Mouse (Mus musculus) ES-CJ7 (cell line): ENCODE results near the gene Lrwd1.
A peak's percentile ranks its signal among the peaks of the same experiment; 100 is the strongest.

ENCODE experiments used
- DNase-seq: peaks from one replicate; pipeline ENCODE4 v3.0.0; 2011; ENCODE audit warnings: low read depth, low spot score

Gene Lrwd1

GRCm38 (mm10) chr5:136147704-136148103 is 11.8 kb upstream of the Lrwd1 start:
- no peak for DNase-seq

- no peak for DNase-seq
Measured at GRCm38 (mm10) chr5:136146936-136147335, 11.1 kb upstream of the Lrwd1 start.

DNA sequence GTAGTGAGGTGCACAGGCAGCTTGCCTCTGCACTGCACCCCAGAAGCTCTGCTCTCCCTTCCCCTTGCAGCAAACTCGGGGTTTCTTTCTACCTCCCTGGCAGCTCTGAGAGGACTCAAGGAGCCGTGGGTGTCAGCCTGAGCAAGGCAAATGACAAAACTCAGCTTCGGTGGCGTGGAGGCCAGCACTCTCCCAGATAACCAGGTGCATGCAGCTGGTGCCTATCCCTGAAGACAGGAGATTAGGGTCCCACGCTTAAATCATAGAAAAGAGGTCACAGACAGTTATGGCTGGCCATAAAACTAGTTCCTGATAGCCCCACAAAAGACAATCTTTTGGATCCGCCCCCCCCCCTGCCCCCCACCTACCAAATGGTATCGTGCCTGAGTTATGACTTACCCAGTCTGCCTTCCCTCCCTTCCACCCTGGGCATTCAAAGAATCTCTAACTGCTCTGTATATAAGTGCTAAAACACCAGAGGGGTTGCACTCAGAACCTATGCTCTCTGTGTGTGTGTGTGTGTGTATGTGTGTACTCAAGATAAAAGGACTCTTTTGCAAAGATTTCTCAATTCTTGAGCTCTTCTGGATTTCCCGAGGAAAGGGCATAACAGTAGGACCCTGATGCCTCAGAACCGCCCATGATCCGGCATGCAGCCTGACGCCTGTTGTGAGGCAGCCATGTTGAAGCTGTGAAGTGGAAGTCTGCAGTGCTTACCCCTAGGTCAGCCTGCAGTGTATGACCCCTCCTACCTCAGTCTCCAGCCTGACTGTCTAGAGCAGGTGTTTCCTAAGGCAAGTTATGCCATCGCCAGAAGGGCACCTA is 8.9 kb upstream of the Lrwd1 start:
- DNase-seq, result no peak

DNA sequence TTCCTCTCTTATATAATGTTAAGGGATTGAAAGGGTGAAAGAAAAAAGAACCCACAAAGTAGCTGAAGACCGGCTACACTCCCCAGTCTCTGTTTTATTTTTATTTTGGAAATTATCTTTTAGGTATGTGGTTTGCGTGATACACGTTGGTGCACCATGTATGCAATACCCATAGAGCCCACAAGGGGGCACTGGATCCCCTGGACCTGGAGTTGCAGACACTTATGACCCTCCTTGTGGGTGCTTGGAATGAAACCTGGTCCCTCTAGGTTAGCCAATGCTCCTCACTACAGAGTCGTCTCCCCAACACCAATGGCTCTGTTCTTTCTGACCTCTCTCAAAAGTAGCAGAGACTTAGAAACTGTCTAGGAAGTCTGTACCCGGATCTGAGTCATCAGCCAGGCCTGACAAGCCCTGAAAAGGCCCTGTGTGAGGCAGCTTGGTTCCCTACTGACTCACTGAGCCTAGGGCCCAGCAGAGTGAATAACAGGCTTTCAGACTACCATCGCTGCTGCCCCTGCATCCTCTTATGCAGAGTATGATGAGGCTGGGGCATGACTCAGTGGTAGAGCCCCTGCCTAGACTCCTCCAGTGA is 7.4 kb upstream of the Lrwd1 start:
- DNase-seq, result peak; percentile 51

- DNase-seq, result peak; percentile 58
Measured at GRCm38 (mm10) chr5:136142746-136143145, 6.9 kb upstream of the Lrwd1 start.

- DNase-seq, result no peak
Measured at GRCm38 (mm10) chr5:136140057-136140482, 4.2 kb upstream of the Lrwd1 start.

DNA sequence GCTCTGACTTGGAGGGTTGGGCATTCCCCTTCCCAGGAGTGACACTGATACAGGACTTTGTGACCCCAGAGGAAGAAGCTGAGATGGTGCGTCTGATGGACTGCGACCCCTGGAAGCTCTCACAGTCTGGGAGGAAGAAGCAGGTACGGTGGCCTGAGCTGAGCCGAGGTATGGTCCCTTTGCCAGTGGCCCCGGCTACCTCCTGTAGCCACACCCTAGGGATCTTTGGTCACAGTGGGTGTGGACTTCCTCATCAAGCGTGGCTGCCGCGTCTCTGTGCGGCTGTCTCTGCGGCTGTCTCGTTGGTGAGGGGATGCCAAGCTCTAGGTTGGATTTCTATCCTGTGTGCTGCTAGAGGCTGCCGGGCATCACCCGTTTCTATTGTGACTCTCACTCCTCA is 3.5 kb upstream of the Lrwd1 start:
- DNase-seq, result no peak

DNA sequence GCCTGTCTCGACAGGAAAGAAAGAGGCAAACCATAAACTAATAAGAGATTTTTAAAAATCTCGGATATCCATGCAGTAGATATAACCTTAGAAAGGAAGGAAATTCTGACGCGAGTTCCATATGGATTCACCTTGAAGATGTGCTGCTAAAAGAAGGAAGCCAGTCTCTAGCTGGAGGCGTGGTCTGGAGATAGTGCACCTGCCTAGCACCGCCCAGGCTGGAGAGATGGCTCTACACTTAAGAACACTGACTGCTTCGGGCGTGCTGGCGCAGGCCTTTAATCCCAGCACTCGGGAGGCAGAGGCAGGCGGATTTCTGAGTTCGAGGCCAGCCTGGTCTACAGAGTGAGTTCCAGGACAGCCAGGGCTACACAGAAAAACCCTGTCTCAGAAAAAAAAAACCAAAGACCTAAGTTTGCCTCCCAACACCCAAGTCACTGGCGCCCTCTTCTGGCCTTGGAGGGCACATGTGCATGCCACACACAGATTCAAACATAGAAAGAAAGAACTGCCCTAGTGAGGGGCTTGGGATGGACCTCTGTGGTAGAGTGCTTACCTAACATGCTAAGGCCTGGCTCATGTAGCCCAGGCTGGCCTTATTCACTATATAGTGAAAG is 1.9 kb upstream of the Lrwd1 start:
- peak; percentile 75 for DNase-seq

GRCm38 (mm10) chr5:136136292-136136990 is 567 bp upstream of the Lrwd1 start:
- peak; percentile 45 for DNase-seq

- DNase-seq, result no peak
Measured at GRCm38 (mm10) chr5:136122165-136122564, 13.7 kb downstream of the Lrwd1 start.

- no peak for DNase-seq
Measured at GRCm38 (mm10) chr5:136116784-136117112, 19.1 kb downstream of the Lrwd1 start.

DNA sequence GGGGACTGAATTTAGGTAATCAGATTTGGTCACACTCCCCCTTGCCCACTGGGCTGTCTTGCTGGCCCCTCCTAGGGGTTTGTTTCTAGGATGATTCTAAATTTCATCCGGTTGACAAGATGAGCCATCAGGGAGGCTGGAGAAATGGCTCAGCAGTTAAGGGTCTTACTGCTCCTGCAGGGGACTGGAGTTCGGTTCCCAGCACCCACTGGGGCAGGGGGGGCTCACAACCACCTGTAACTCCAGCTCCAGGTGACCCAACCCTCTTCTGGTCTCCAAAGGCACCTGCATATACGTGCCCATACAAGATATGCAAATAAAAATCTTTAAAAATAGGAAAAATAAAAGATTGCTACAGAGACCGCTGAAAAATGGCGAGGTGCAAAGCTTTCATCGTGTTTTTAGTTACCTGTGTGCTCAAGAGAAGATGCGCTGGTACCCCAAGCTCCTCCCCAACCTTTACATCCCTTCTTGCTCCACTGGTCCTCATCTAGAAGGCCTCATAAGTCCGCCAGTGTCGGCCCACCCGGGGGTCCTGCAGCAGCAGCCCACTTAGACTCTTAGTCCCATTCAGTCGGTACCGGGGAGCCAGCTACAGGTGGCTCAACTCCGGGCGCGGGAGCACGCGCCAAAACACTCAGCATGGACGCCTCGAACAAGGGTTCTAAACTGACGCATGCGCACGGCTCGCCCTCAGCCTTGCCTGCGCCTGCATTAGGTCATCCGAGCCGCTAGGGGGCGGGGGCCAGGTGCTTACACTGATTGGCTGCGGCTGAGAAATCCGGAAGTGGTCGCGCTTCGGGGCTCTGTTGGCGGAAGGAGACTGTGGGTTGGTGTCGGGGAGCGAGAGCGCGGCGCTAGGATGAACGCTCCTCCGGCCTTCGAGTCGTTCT is 19.7 kb downstream of the Lrwd1 start, which contains the start of gene Polr2j:
Polr2j (plus strand) TSS at position 741 of the 893 bp plus-strand sequence.
- DNase-seq, result peak; percentile 97

GRCm38 (mm10) chr5:136113546-136113945 is 22.3 kb downstream of the Lrwd1 start:
- peak; percentile 81 for DNase-seq

DNA sequence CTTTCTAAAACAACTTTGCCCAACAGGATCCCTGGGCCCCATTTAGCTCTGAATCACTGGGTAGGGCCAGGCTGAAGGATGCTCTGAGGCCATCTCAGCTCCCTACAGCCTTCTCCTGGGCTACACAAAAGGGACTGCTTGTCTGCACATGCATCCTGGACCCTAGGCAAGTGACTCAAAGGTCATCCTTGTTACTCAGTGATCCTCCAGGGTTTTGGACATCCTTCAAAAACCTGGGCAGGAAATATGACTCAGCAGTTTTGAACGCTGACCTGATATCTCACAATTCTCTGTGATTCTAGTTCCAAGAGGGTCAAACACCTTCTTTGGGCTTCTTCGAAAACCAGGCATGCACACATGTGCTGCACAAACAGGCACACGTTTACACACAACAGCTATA is 26.8 kb downstream of the Lrwd1 start:
- no peak for DNase-seq

DNA sequence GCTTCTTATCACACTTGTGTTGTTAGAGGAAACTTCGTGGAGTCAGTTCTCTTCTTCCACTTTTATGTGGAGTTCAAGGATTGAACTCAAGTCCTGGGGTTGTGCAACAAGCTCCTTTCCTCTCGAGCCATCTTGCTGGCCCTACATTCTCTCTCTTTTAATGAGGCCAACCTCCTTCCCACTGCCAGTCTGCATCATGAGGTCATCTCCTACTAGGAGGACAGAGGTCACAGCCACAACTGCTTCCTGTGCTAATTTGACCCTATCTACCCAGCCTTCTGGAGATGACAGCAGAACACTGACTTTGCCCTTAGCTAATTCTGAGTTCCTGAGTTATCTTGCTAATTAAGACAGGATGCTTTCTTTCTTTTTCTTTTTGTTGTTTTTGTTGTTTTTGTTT is 27.4 kb downstream of the Lrwd1 start:
- DNase-seq, result no peak

DNA sequence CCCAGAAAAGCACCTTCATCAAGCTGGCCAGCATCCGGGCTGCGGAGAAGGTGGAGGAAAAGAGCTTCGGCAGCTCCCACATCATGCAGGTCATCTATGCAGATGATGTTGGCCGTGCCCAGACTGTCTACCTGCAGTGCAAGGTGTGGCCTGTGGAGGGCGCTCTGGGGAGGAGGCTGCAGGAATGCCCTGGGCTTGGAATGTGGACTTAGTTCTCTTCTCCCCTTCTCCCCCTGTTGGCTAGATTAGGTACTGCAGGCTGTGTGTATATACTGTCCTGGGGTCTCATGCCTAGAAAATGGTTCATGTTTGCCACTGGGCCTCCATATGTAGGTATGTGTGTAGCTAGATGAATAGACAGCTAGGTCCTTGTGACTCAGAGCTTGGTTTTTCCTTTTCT is 31.4 kb downstream of the Lrwd1 start:
- DNase-seq, result peak; percentile 93

GRCm38 (mm10) chr5:136102099-136102820 is 33.6 kb downstream of the Lrwd1 start:
- DNase-seq, result peak; percentile 98

- DNase-seq, result no peak
Measured at GRCm38 (mm10) chr5:136098536-136098935, 37.3 kb downstream of the Lrwd1 start.

- no peak for DNase-seq
Measured at GRCm38 (mm10) chr5:136095089-136095488, 40.8 kb downstream of the Lrwd1 start.

- DNase-seq, result no peak
Measured at GRCm38 (mm10) chr5:136094249-136095010, 41.4 kb downstream of the Lrwd1 start.
